Mouse (Mus musculus): ENCODE measurements around the gene Setx.
A peak's percentile ranks its signal among the peaks of the same experiment; 100 is the strongest.

Gene Setx

DNA sequence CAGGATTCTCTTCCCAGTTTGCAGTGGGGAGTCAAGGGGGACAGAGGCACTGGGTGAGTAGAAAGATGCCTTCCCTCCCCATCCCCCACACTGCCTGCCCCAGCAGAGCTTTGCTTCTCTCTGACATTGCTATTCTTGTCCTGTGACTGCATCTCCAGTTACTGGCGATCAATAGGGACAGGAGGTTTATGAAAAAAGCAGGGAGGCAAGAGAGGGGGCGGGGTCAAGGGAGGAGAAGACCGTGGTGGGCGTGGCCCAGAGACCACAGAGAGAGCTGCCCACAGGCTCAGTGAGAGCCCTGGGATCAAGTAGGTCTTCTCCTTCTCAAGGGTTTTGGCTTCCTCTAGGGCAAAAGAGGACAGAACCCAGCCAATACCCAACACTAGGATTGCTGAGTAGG is 98.3 kb downstream of the Setx start:
- DNase-seq: peak; percentile 23

DNA sequence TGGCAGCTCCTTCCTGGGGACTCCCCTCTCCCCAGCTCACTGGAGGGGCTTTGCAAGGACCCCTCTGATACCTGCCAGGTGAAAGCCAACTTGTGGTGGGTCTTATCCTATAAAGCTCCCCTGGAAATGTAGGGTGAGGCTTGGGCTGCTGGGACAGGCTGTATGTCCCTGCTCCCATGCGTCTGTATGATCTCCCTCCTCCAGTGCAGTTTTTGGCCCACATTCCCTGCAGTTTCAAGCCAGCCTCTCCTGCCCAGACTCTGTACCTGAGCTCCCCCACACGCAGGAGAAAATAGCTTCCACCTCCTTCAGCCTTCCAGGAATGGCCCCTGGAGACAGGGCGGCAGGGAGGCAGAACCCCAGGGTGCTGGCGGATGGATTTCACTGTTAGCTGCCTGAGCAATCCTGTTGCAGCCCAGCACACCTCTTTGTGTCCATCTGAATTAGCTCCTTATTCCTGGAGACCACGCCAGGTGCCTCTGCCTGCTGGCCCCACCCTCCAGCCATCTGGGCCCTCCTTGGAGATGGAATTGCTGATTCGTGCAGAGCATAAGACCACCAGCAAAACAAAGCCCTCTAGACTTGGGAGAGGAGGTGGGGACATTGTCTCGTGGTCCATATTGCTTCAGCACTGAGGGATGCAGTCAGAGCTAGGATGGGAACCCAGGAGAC is 99.7 kb downstream of the Setx start:
- no peak for DNase-seq

DNA sequence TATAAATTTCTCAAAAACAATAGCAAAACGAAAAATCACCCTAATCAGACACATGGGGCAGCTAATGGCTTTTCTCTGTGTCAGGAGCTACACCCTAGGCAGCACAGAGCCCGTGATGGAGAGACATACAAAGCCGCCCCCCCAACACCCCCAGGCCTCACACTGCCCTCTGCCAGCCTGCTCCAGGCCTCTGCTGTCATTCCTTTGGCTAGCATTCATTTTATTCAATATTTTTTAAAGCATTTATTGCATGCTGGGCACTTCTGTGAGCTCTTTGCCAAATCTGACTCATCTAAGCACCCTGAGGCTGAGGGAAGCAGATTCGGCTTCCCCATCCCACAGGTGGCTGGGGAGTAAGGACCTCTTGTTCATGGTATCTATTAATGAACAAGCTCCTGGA is 102.7 kb downstream of the Setx start:
- DNase-seq: no peak

DNA sequence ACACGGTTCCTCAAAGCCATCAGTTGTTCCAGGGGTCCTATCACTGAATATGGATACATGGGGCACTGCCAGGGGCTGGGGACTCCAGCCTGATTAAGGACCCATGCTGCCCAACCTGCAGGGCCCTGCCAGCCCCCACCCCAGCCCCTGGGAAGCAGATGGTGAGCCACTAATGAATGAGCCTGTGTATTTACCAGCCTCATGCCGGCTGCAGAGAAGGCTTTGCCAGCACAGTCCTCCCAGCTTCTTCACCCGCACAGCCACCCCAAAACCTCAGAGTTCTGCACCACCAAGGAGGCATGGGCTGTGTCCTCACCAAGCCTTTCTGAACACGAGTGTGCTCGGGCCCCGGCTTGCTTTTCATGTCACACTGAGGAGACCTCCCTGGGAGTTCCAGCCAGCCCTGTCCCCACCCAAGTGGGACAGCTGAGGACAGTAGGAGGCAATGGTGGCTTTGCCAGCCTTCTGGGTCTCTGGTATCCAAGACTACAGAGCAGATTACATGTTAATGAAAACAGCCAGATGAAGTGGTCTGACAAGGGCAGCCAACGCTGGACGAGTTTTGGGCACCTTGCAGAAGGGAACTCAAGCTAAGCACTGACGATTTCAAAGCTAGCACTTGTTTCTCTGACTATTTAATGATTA is 106.3 kb downstream of the Setx start:
- DNase-seq: no peak
